In genomic region chr2:167678600-167678999, GRCm38 (mm10) we compare ENCODE assay signal across 13 mouse cellular contexts. TPM values are rescaled to one million over a fixed set of nuclear protein-coding genes. Genes with fewer than 3 reads are reported as not detected.
DNase-seq lines count a peak whose midpoint lies in the region; ATAC-seq and TF ChIP-seq lines count a peak whose summit lies in the region.
"Had no signal": no experiment of that assay in that cellular context is flagged by ENCODE, and none has a peak within 500 bp of the region (broad histone marks: within the 10 kb centered on the region; RNA-seq: fewer than 3 reads in every experiment).

No protein-coding gene starts in this region.

- no peaks in the 10 kb centered on the region for H3K79me2 ChIP-seq in liver, adult 2 months (ENCODE audit: control insufficient read depth, insufficient read depth, low read length)

- no peak overlapping the region for H3K27ac ChIP-seq in liver, adult 2 months (replicated peaks; ENCODE audit: insufficient read depth, low read depth, low read length)
- no peak overlapping the region for H3K27ac ChIP-seq in liver, embryonic 11.5 days (ENCODE audit: low read depth, low read length)
- H3K27ac ChIP-seq: hindbrain, embryonic 13.5 days had no signal

- no peak overlapping the region for H3K9ac ChIP-seq in liver, adult 2 months (ENCODE audit: low read depth, low read length)
- H3K9ac ChIP-seq in liver, embryonic 11.5 days (ENCODE audit: low read depth, low read length), result no peak overlapping the region
- H3K9ac ChIP-seq: heart, embryonic 12.5 days; hindbrain, embryonic 13.5 days had no signal

- peak; percentile 65 for TF ChIP-seq CTCF in liver, adult 2 months (IDR thresholded peaks at IDR 0.05; ENCODE audit: low read depth, low read length)

- no peaks in the 10 kb centered on the region for H3K4me1 ChIP-seq in liver, adult 2 months (ENCODE audit: control insufficient read depth, insufficient read depth, low read length)
- peaks cover 3% of the 10 kb centered on the region for H3K4me1 ChIP-seq in liver, embryonic 11.5 days (replicated peaks; ENCODE audit: control insufficient read depth, insufficient read depth, low read length)
- H3K4me1 ChIP-seq: hindbrain, embryonic 13.5 days had no signal

- H3K4me3 ChIP-seq in liver, adult 2 months (ENCODE audit: insufficient read depth, low read depth, low read length), result no peak overlapping the region
- H3K4me3 ChIP-seq in liver, embryonic 11.5 days (ENCODE audit: low read depth, low read length), result no peak overlapping the region
- H3K4me3 ChIP-seq: heart, embryonic 12.5 days; hindbrain, embryonic 13.5 days had no signal

- DNase-seq in liver, adult 2 months (ENCODE audit: extremely low read depth, low read depth, low spot score), result no peak
- no peak for DNase-seq in liver, embryonic 11.5 days (ENCODE audit: low spot score)
- peak; percentile 53 for DNase-seq in CD4-positive helper T cell, adult 2 months (ENCODE audit: low read depth, low spot score)
- DNase-seq in ES-CJ7 (ENCODE audit: low read depth, low spot score), result peak; percentile 56
- peak; percentile 72 for DNase-seq in induced T-regulatory cell, adult 2 months (ENCODE audit: low read depth)
- no peak for DNase-seq in urinary bladder, postnatal 14 days (ENCODE audit: low spot score)
- DNase-seq in adrenal gland, postnatal 25 days, result no peak
- DNase-seq: kidney, postnatal 36 days; left cerebral cortex, postnatal 4 days; lung, postnatal 36 days had no signal

- 63% methylated on average over 5 of the region's 5 CpGs for WGBS in liver, adult 2 months
- WGBS in liver, embryonic 11.5 days, result 41% methylated on average over 5 of the region's 5 CpGs

- no peak for TF ChIP-seq POLR2A in liver, adult 2 months (IDR thresholded peaks at IDR 0.05; ENCODE audit: extremely low read depth, insufficient read depth, low read length)

- no peaks in the 10 kb centered on the region for H3K27me3 ChIP-seq in liver, adult 2 months (ENCODE audit: control insufficient read depth, insufficient read depth, low read length)
- peaks cover 4% of the 10 kb centered on the region; the same call in 1 of the 2 replicates for H3K27me3 ChIP-seq in liver, embryonic 11.5 days (replicated peaks; ENCODE audit: control insufficient read depth, insufficient read depth, low read length)
- H3K27me3 ChIP-seq: hindbrain, embryonic 13.5 days had no signal

- H3K4me2 ChIP-seq in liver, embryonic 11.5 days, result no peak overlapping the region
- H3K4me2 ChIP-seq: heart, embryonic 12.5 days; hindbrain, embryonic 13.5 days had no signal

- H3K9me3 ChIP-seq in liver, embryonic 11.5 days (ENCODE audit: control insufficient read depth, low read length), result no peaks in the 10 kb centered on the region
- H3K9me3 ChIP-seq: heart, embryonic 12.5 days; hindbrain, embryonic 13.5 days had no signal

- H3K36me3 ChIP-seq in liver, adult 2 months (ENCODE audit: control insufficient read depth, insufficient read depth, low read length), result no peaks in the 10 kb centered on the region
- H3K36me3 ChIP-seq in liver, embryonic 11.5 days (ENCODE audit: control insufficient read depth, insufficient read depth, low read length), result no peaks in the 10 kb centered on the region
- H3K36me3 ChIP-seq: heart, embryonic 12.5 days; hindbrain, embryonic 13.5 days had no signal

- no peak for ATAC-seq in liver, embryonic 11.5 days (replicated peaks; ENCODE audit: low FRiP score)

RNA-seq across cellular contexts. Expression of gene Cebpb, which starts 10.1 kb away (rescaled TPM):
- total RNA-seq in liver, adult 2 months (2014; rRNA removed), result 125 and 147 TPM in 2 replicates
- polyA plus RNA-seq in liver, adult 2 months (2012; rRNA removed), result 200 and 210 TPM in 2 replicates
- polyA plus RNA-seq in liver, embryonic 11.5 days (2014; fragmentation: Nextera tagmentation; extraction: Ambion mirVana), result 13.9 and 14.4 TPM in 2 replicates
- 483 and 585 TPM in 2 replicates for total RNA-seq in adrenal gland, postnatal 25 days (2021)

RNA-seq across cellular contexts. Expression of gene Tmem189, which starts 11.0 kb away (rescaled TPM):
- total RNA-seq in liver, adult 2 months (2014; rRNA removed), result 4.8 and 5.8 TPM in 2 replicates
- polyA plus RNA-seq in liver, adult 2 months (2012; rRNA removed), result 19.6 and 24.8 TPM in 2 replicates
- 30.5 and 32.6 TPM in 2 replicates for polyA plus RNA-seq in liver, embryonic 11.5 days (2014; fragmentation: Nextera tagmentation; extraction: Ambion mirVana)
- 37.4 and 40.5 TPM in 2 replicates for total RNA-seq in adrenal gland, postnatal 25 days (2021)

RNA-seq across cellular contexts. Expression of gene Gm20431, which starts 17.3 kb away (rescaled TPM):
- not detected in 2 replicates for total RNA-seq in liver, adult 2 months (2014; rRNA removed)
- polyA plus RNA-seq in liver, adult 2 months (2012; rRNA removed), result 10.6 and 10.8 TPM in 2 replicates
- 3.8 and 4.9 TPM in 2 replicates for polyA plus RNA-seq in liver, embryonic 11.5 days (2014; fragmentation: Nextera tagmentation; extraction: Ambion mirVana)
- total RNA-seq in adrenal gland, postnatal 25 days (2021), result 12.1 and 15.7 TPM in 2 replicates
- total RNA-seq: common myeloid progenitor, adult 5-6 weeks had no signal

RNA-seq across cellular contexts. Expression of gene Ube2v1, which starts 46.7 kb away (rescaled TPM):
- total RNA-seq in liver, adult 2 months (2014; rRNA removed), result 26.2 and 34.5 TPM in 2 replicates
- 69.9 and 75.2 TPM in 2 replicates for polyA plus RNA-seq in liver, adult 2 months (2012; rRNA removed)
- 304 and 308 TPM in 2 replicates for polyA plus RNA-seq in liver, embryonic 11.5 days (2014; fragmentation: Nextera tagmentation; extraction: Ambion mirVana)
- 187 and 190 TPM in 2 replicates for total RNA-seq in adrenal gland, postnatal 25 days (2021)

Comparison
In these comparisons a context has a peak if more than half of its experiments do, and no peak if none do; other contexts are left out.
1. DNase-seq: peak in CD4-positive helper T cell, adult 2 months (single experiment), ES-CJ7 (single experiment) and induced T-regulatory cell, adult 2 months (single experiment); none in liver, adult 2 months (single experiment), liver, embryonic 11.5 days (single experiment), urinary bladder, postnatal 14 days (single experiment) and adrenal gland, postnatal 25 days (single experiment).
2. RNA of gene Gm20431, which starts 17.3 kb away (total RNA-seq): 12.1 to 15.7 TPM in adrenal gland, postnatal 25 days; not detected in liver, adult 2 months; every median in the first group is over 10 times any median in the second.